Mouse (Mus musculus) E14TG2a.4 (cell line): Measurements from ENCODE around the gene Actn2.

Experiments
- CTCF ChIP-seq: conservative IDR thresholded peaks from 2 replicates; pipeline ENCODE4 v1.5.1; 2014; ENCODE audit warnings: low read length
- NANOG ChIP-seq: IDR thresholded peaks from 2 replicates; pipeline ENCODE4 v1.6.1; 2014; ENCODE audit warnings: borderline replicate concordance, low read length, mixed read lengths
- POU5F1 ChIP-seq: IDR thresholded peaks from 2 replicates; pipeline ENCODE4 v1.6.1; 2014; ENCODE audit warnings: low read length, borderline replicate concordance

DNA sequence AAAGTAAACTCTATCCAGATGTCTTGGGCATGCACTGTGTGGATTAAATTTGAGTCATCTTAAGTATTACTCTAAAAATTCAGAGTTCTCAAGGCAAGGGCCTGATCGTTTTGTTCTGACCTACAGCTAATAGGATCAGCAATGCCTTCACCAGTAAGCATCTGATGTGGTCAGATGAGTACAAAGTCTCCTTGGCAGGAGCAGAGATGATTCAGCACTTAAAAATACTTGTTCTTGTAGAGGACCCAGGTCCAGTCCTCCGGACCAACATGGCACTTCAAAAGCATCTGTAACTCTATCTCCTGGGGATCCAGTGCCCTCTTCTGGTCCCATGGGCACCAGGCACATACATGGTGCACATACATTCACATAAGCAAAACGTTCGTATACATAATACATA is 108.4 kb downstream of the Actn2 start:
- TF ChIP-seq CTCF (no peak), NANOG (no peak), POU5F1 (no peak)
